Mouse (Mus musculus) effector memory CD4-positive, alpha-beta T cell, adult 7 months (primary cell): ENCODE measurements around the gene Wdr49. TPM values are rescaled to one million over a fixed set of nuclear protein-coding genes. Genes with fewer than 3 reads are reported as not detected.

Source experiments
- polyA plus RNA-seq: library from polyadenylated mRNA; unstranded; fragments of 100-300 nt; shearing (Covaris generic); gene quantifications from one replicate; pipeline ENCODE4 v1.2.1, GENCODE M21; 2017

Gene Wdr49
- 0.87 TPM for polyA plus RNA-seq

GRCm38 (mm10) chr3:75482056-75482455 is at the start of gene Wdr49:
TSS of gene Wdr49 (minus strand) at chr3:75482156.

GRCm38 (mm10) chr3:75269978-75270377 is 212.0 kb downstream of the Wdr49 start, which contains the start of gene Serpini2:
TSS of gene Serpini2 (minus strand) at chr3:75270078.

Other genes with a start within 250 kb of the Wdr49 start
- gene Serpini2, start 212.1 kb downstream of the Wdr49 start, polyA plus RNA-seq, result not detected
- 220 TPM for gene Pdcd10, start 74.7 kb upstream of the Wdr49 start, polyA plus RNA-seq
- 18.8 TPM for gene Serpini1, start 75.4 kb upstream of the Wdr49 start, polyA plus RNA-seq